Mouse (Mus musculus) heart, adult 11 months (tissue): ENCODE results near the gene Plcb4.
A peak's percentile ranks its signal among the peaks of the same experiment; 100 is the strongest.

Source experiments
- DNase-seq: peaks from one replicate; pipeline ENCODE4 v3.0.0; 2022

Gene Plcb4

GRCm38 (mm10) chr2:136050793-136051615 lies 392.2 kb downstream of the Plcb4 start:
- DNase-seq: no peak

DNA sequence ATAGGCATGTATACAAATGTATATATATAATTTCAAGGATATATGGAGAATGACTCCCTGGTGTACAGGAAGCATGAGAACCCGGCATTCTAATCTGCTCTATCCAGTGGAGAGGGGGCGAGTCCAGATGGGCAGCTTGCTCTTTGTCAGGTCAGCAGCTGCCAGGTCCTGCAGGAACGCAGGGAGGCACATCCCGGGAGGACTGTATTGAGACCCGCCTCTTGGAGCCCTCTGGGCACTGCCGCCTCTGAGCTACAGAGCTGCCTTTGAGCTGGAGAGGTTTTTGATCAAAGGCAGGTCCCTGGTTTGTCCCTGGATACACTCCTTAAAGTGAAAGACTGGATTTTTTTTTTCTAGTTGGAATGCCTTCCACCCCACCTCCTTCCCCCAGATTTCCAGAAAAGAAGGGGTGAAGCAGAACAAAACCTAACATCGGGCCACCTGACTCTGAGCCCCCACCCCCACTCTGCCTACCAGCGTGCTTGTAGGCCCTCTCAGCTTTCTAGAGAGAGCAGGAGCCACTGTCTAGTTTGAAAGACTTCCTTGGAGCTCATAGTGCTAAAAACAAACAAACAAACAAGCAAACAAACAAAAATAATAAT lies 393.0 kb downstream of the Plcb4 start, which contains the start of gene Lamp5:
Lamp5 (plus strand) TSS at position 552 of the 602 bp plus-strand sequence.
- no peak for DNase-seq

- DNase-seq: peak; percentile 85
Observed at GRCm38 (mm10) chr2:136057861-136058331, 399.1 kb downstream of the Plcb4 start.

DNA sequence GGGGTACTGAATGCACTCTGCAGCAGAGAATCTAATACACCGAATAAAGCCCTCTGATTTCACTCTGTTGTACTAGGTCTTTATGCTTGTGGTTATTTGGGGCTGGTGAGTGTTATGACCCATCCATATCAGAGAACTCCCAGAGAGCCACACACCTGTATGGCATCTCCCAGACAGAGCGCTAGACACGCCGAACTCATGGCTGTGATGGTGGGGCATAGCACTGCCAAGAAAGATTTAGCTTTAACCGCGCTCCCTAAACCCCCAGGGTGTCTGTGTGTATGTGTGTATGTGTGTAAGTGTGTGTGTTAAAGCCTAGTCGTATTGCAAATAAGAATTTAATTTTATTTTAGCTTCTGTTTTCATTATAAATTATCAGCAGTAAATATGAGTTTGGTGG lies 399.6 kb downstream of the Plcb4 start:
- peak; percentile 48 for DNase-seq

GRCm38 (mm10) chr2:136059029-136059669 lies 400.3 kb downstream of the Plcb4 start:
- DNase-seq: peak; percentile 85
